Mouse (Mus musculus) myocyte (in vitro differentiated cells): ENCODE measurements at regions not wholly inside any gene's neighbourhood (a gene's known extent, or its start where the extent isn't known, plus 50 kb on each side); places are given as distances from the start of the nearest gene placed in this dataset.

Experiments
- H3K27me3 ChIP-seq: one replicate; pipeline ENCODE4 v1.6.1; 2011; ENCODE audit not compliant: control insufficient read depth, insufficient read depth, insufficient read length
- H3K36me3 ChIP-seq: one replicate; pipeline ENCODE4 v1.6.1; 2011; ENCODE audit not compliant: control insufficient read depth, insufficient read depth
- H3K4me2 ChIP-seq: one replicate; pipeline ENCODE4 v1.6.1; 2011; ENCODE audit warnings: low read depth, control low read depth
- H3K4me3 ChIP-seq: one replicate; pipeline ENCODE4 v1.5.1; 2011; ENCODE audit warnings: mild to moderate bottlenecking, control low read depth, moderate library complexity
- H3K79me2 ChIP-seq: one replicate; pipeline ENCODE4 v1.6.1; 2011; ENCODE audit not compliant: control insufficient read depth, insufficient read depth
- H3ac ChIP-seq: one replicate; pipeline ENCODE4 v1.6.1; 2011; ENCODE audit not compliant: control insufficient read depth, insufficient read length
- CEBPB ChIP-seq: IDR thresholded peaks from 2 replicates; pipeline ENCODE4 v1.6.1; 2011; ENCODE audit warnings: mild to moderate bottlenecking, moderate library complexity; ENCODE audit not compliant: poor library complexity, insufficient read depth, severe bottlenecking
- E2F4 ChIP-seq: IDR thresholded peaks from one replicate; pipeline ENCODE4 v1.6.1; 2011; ENCODE audit warnings: mild to moderate bottlenecking, control low read depth, moderate library complexity; ENCODE audit not compliant: insufficient read depth
- MAX ChIP-seq: IDR thresholded peaks from one replicate; pipeline ENCODE4 v1.6.1; 2011; ENCODE audit warnings: low read depth, mild to moderate bottlenecking, control low read depth
- MYOD1 ChIP-seq, 3 experiments: IDR thresholded peaks; one replicate each; pipeline ENCODE4 v1.6.1; 2011; ENCODE audit warnings: control low read depth in 2 of 3, low read depth in 2 of 3, mild to moderate bottlenecking in 2 of 3, moderate library complexity in 1 of 3; ENCODE audit not compliant: insufficient read length in 2 of 3, control insufficient read depth in 1 of 3
- MYOG ChIP-seq, 3 experiments: IDR thresholded peaks; one replicate each; pipeline ENCODE4 v1.6.1; 2011; ENCODE audit warnings: control low read depth in 2 of 3, low read depth in 2 of 3, mild to moderate bottlenecking in 2 of 3; ENCODE audit not compliant: insufficient read length in 2 of 3, control insufficient read depth in 1 of 3, insufficient read depth in 1 of 3
- POLR2A ChIP-seq: IDR thresholded peaks from one replicate; pipeline ENCODE4 v1.6.1; 2011; ENCODE audit warnings: low read depth, mild to moderate bottlenecking, control low read depth, moderate library complexity; ENCODE audit not compliant: insufficient read length
- POLR2AphosphoS2 ChIP-seq: IDR thresholded peaks from one replicate; pipeline ENCODE4 v1.6.1; 2011; ENCODE audit warnings: low read depth, control low read depth; ENCODE audit not compliant: insufficient read length
- REST ChIP-seq: IDR thresholded peaks from one replicate; pipeline ENCODE4 v1.6.1; 2011; ENCODE audit warnings: mild to moderate bottlenecking, control low read depth, moderate library complexity; ENCODE audit not compliant: insufficient read depth, insufficient read length
- SRF ChIP-seq: IDR thresholded peaks from one replicate; pipeline ENCODE4 v1.6.1; 2011; ENCODE audit warnings: low read depth; ENCODE audit not compliant: control insufficient read depth, insufficient read length
- TCF12 ChIP-seq: IDR thresholded peaks from one replicate; pipeline ENCODE4 v1.6.1; 2011; ENCODE audit warnings: mild to moderate bottlenecking, control low read depth; ENCODE audit not compliant: poor library complexity, insufficient read depth, severe bottlenecking
- TCF3 ChIP-seq: IDR thresholded peaks from one replicate; pipeline ENCODE4 v1.6.1; 2011; ENCODE audit warnings: low read depth, control low read depth; ENCODE audit not compliant: insufficient read length
- USF1 ChIP-seq: IDR thresholded peaks from one replicate; pipeline ENCODE4 v1.6.1; 2011; ENCODE audit warnings: low read depth, mild to moderate bottlenecking, control low read depth, moderate library complexity

- no peak for TF ChIP-seq TCF12
- TF ChIP-seq POLR2AphosphoS2, result no peak
- no peak for TF ChIP-seq POLR2A
- TF ChIP-seq SRF, result no peak
- no peak for TF ChIP-seq E2F4
- TF ChIP-seq MAX, result no peak
- no peak for TF ChIP-seq MYOD1 (IDR thresholded peaks at IDR 0.05; ENCODE audit: control insufficient read depth in 1 of 3, insufficient read length in 2 of 3, low read depth in 2 of 3)
- no peak for TF ChIP-seq CEBPB
- TF ChIP-seq REST, result no peak
- no peak for TF ChIP-seq MYOG (IDR thresholded peaks at IDR 0.05; ENCODE audit: control insufficient read depth in 1 of 3, insufficient read depth in 1 of 3, insufficient read length in 2 of 3, low read depth in 2 of 3)
- TF ChIP-seq TCF3, result no peak
- TF ChIP-seq USF1, result no peak
- Histone ChIP-seq H3K4me2 (no peak overlapping the region), H3K4me3 (no peak overlapping the region), H3ac (no peak overlapping the region), H3K27me3 (no peaks in the 10 kb centered on the region), H3K79me2 (no peaks in the 10 kb centered on the region), H3K36me3 (no peaks in the 10 kb centered on the region)
These were observed 697.2 kb upstream of the Tmem132c start for GRCm38 (mm10) chr5:126544261-126544976.

DNA sequence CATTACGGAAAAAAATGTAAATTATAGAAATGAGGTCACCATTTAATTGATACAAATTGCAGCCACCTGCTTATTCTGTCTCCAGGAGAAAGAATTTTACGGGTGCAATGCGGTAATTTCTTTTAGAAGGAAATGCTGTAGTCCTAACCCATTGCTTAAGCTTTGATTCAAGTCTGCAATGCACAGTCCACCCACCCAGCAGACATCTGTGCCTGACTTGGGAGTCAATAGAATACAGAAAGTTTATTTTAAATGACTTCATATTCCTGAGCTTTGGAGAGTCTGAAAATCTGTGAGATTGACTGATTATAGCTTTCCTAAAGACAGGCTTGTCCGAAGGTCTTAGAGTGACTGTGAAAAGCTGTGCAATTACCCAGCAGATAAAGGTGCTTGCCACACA is 693.8 kb upstream of the Tmem132c start:
- Histone ChIP-seq H3K4me2 (no peak overlapping the region), H3K27me3 (no peaks in the 10 kb centered on the region), H3ac (no peak overlapping the region), H3K4me3 (no peak overlapping the region), H3K36me3 (no peaks in the 10 kb centered on the region), H3K79me2 (no peaks in the 10 kb centered on the region)
- TF ChIP-seq POLR2AphosphoS2 (no peak), TCF12 (no peak)

DNA sequence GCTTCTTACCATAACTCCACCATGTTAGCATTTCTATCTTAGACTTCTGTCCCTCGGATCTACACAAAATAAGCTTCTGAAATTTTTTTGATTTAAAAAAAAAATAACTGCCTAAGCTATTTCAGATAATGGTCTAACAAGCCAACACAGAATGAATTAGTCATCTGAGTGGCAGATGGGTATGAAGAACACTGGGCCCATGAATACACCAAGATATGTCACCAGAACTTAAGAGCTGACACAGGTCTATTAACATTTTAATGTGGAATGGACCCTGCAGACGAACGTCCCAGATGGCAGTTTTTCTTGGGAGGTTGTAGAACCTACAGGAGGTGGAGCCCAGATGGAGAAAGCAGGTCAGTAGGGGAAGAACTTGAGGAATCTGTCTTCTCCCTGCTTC is 689.9 kb upstream of the Tmem132c start:
- TF ChIP-seq TCF12, result no peak
- no peak for TF ChIP-seq POLR2A
- no peak for TF ChIP-seq CEBPB
- TF ChIP-seq E2F4, result no peak
- TF ChIP-seq SRF, result no peak
- no peak for TF ChIP-seq TCF3
- no peak for TF ChIP-seq REST
- TF ChIP-seq MYOG (IDR thresholded peaks at IDR 0.05; ENCODE audit: control insufficient read depth in 1 of 3, insufficient read depth in 1 of 3, insufficient read length in 2 of 3, low read depth in 2 of 3), result no peak
- TF ChIP-seq MAX, result no peak
- TF ChIP-seq MYOD1 (IDR thresholded peaks at IDR 0.05; ENCODE audit: control insufficient read depth in 1 of 3, insufficient read length in 2 of 3, low read depth in 2 of 3), result no peak
- no peak for TF ChIP-seq USF1
- TF ChIP-seq POLR2AphosphoS2, result no peak
- no peaks in the 10 kb centered on the region for H3K36me3 ChIP-seq
- no peaks in the 10 kb centered on the region for H3K27me3 ChIP-seq
- H3K4me2 ChIP-seq, result no peak overlapping the region
- H3K4me3 ChIP-seq, result no peak overlapping the region
- no peaks in the 10 kb centered on the region for H3K79me2 ChIP-seq
- H3ac ChIP-seq, result no peak overlapping the region

- Histone ChIP-seq H3K79me2 (no peaks in the 10 kb centered on the region), H3K36me3 (no peaks in the 10 kb centered on the region), H3ac (no peak overlapping the region), H3K27me3 (no peaks in the 10 kb centered on the region), H3K4me2 (no peak overlapping the region), H3K4me3 (no peak overlapping the region)
- no peak for TF ChIP-seq POLR2AphosphoS2
- no peak for TF ChIP-seq MAX
- TF ChIP-seq POLR2A, result no peak
- no peak for TF ChIP-seq TCF12
- TF ChIP-seq SRF, result no peak
- no peak for TF ChIP-seq REST
- no peak for TF ChIP-seq MYOG (IDR thresholded peaks at IDR 0.05; ENCODE audit: control insufficient read depth in 1 of 3, insufficient read depth in 1 of 3, insufficient read length in 2 of 3, low read depth in 2 of 3)
- no peak for TF ChIP-seq E2F4
- TF ChIP-seq TCF3, result no peak
- TF ChIP-seq CEBPB, result no peak
- TF ChIP-seq USF1, result no peak
- no peak for TF ChIP-seq MYOD1 (IDR thresholded peaks at IDR 0.05; ENCODE audit: control insufficient read depth in 1 of 3, insufficient read length in 2 of 3, low read depth in 2 of 3)
These were observed 682.6 kb upstream of the Tmem132c start for GRCm38 (mm10) chr5:126559011-126559410.
